Comparison of ENCODE assay signal across 10 mouse cellular contexts in genomic region chr6:128099190-128099589, GRCm38 (mm10). TPM values are rescaled to one million over a fixed set of nuclear protein-coding genes. Genes with fewer than 3 reads are reported as not detected.
A peak's percentile ranks its signal among the peaks of the same experiment; 100 is the strongest.
DNase-seq lines count a peak whose midpoint lies in the region; ATAC-seq and TF ChIP-seq lines count a peak whose summit lies in the region.
"Had no signal": no experiment of that assay in that cellular context is flagged by ENCODE, and none has a peak within 500 bp of the region (broad histone marks: within the 10 kb centered on the region; RNA-seq: fewer than 3 reads in every experiment).

No protein-coding gene starts in this region.

- peaks cover 22% of the 10 kb centered on the region for H3K4me1 ChIP-seq in forebrain, embryonic 16.5 days (replicated peaks; ENCODE audit: control insufficient read depth, insufficient read depth, low read length)
- peaks cover 18% of the 10 kb centered on the region for H3K4me1 ChIP-seq in forebrain, embryonic 13.5 days
- H3K4me1 ChIP-seq in kidney, adult 2 months (ENCODE audit: control insufficient read depth, insufficient read depth, low read length): peaks cover 39% of the 10 kb centered on the region

- no peaks in the 10 kb centered on the region for H3K36me3 ChIP-seq in forebrain, embryonic 16.5 days (ENCODE audit: control insufficient read depth, insufficient read depth)
- no peaks in the 10 kb centered on the region for H3K36me3 ChIP-seq in forebrain, embryonic 13.5 days (ENCODE audit: poor library complexity, severe bottlenecking)
- H3K36me3 ChIP-seq in kidney, adult 2 months (ENCODE audit: control insufficient read depth, insufficient read depth, low read length): no peaks in the 10 kb centered on the region
- H3K36me3 ChIP-seq: liver, embryonic 13.5 days; midbrain, embryonic 12.5 days had no signal

- peak; percentile 68 for DNase-seq in kidney, adult 2 months
- DNase-seq in kidney, adult 8-10 months: no peak
- DNase-seq in right cerebral cortex, postnatal 4 days: peak; percentile 60
- no peak for DNase-seq in right cerebral cortex, postnatal 25 days
- no peak for DNase-seq in urinary bladder, adult 2 months (ENCODE audit: low spot score)
- no peak for DNase-seq in urinary bladder, postnatal 14 days (ENCODE audit: low spot score)
- DNase-seq: liver, embryonic 13.5 days had no signal

- WGBS in forebrain, embryonic 16.5 days: 31% methylated on average over 9 of the region's 9 CpGs
- WGBS in forebrain, embryonic 13.5 days: 59% methylated on average over 9 of the region's 9 CpGs
- 35% methylated on average over 9 of the region's 9 CpGs for WGBS in kidney, adult 2 months

- no peak for TF ChIP-seq CTCF in kidney, adult 2 months (conservative IDR thresholded peaks at IDR 0.05; ENCODE audit: insufficient read depth, insufficient read length, low read depth, low read length)

- H3K4me2 ChIP-seq in forebrain, embryonic 16.5 days (ENCODE audit: low read length): peak overlapping the region; percentile 13; the same call in 1 of the 2 replicates
- no peak overlapping the region for H3K4me2 ChIP-seq in forebrain, embryonic 13.5 days
- H3K4me2 ChIP-seq: liver, embryonic 13.5 days; midbrain, embryonic 12.5 days had no signal

- no peaks in the 10 kb centered on the region for H3K9me3 ChIP-seq in forebrain, embryonic 16.5 days (ENCODE audit: control insufficient read depth, low read length)
- H3K9me3 ChIP-seq in forebrain, embryonic 13.5 days (replicated peaks): no peaks in the 10 kb centered on the region
- H3K9me3 ChIP-seq: liver, embryonic 13.5 days; midbrain, embryonic 12.5 days had no signal

- H3K4me3 ChIP-seq in forebrain, embryonic 16.5 days (replicated peaks; ENCODE audit: low read length): no peak overlapping the region
- no peak overlapping the region for H3K4me3 ChIP-seq in forebrain, embryonic 13.5 days
- no peak overlapping the region for H3K4me3 ChIP-seq in kidney, adult 2 months (ENCODE audit: insufficient read depth, low read depth, low read length)
- H3K4me3 ChIP-seq: liver, embryonic 13.5 days; midbrain, embryonic 12.5 days had no signal

- no peak overlapping the region for H3K9ac ChIP-seq in forebrain, embryonic 16.5 days (replicated peaks; ENCODE audit: low read depth, low read length)
- H3K9ac ChIP-seq in forebrain, embryonic 13.5 days: no peak overlapping the region
- H3K9ac ChIP-seq: liver, embryonic 13.5 days; midbrain, embryonic 12.5 days had no signal

- peak overlapping the region; percentile 64; the same call in 1 of the 2 replicates for H3K27ac ChIP-seq in forebrain, embryonic 16.5 days (ENCODE audit: low read length)
- H3K27ac ChIP-seq in forebrain, embryonic 13.5 days: no peak overlapping the region
- H3K27ac ChIP-seq in kidney, adult 2 months (ENCODE audit: insufficient read depth, low read depth, low read length): peak overlapping the region; percentile 9; the same call in 1 of the 2 replicates
- H3K27ac ChIP-seq: liver, embryonic 13.5 days; midbrain, embryonic 12.5 days had no signal

- no peak for TF ChIP-seq POLR2A in kidney, adult 2 months (IDR thresholded peaks at IDR 0.05; ENCODE audit: low read depth, low read length)

- ATAC-seq in forebrain, embryonic 16.5 days: peak; percentile 23; the same call in 1 of the 2 replicates
- no peak for ATAC-seq in forebrain, embryonic 13.5 days

- H3K27me3 ChIP-seq in forebrain, embryonic 16.5 days (replicated peaks; ENCODE audit: control insufficient read depth, insufficient read depth, low read length): no peaks in the 10 kb centered on the region
- H3K27me3 ChIP-seq in forebrain, embryonic 13.5 days: no peaks in the 10 kb centered on the region
- no peaks in the 10 kb centered on the region for H3K27me3 ChIP-seq in kidney, adult 2 months (replicated peaks; ENCODE audit: control insufficient read depth, insufficient read depth, low read length)
- H3K27me3 ChIP-seq: liver, embryonic 13.5 days; midbrain, embryonic 12.5 days had no signal

RNA-seq across cellular contexts. Expression of gene Tspan9, which starts 44.2 kb away (rescaled TPM):
- 56.6 and 57.4 TPM in 2 replicates for polyA plus RNA-seq in forebrain, embryonic 16.5 days (2015; fragmentation: Nextera tagmentation; extraction: Ambion mirVana)
- 20.6 and 30.4 TPM in 2 replicates for polyA plus RNA-seq in forebrain, embryonic 13.5 days (2015; fragmentation: Nextera tagmentation; extraction: Ambion mirVana)
- 107 and 109 TPM in 2 replicates for polyA plus RNA-seq in kidney, adult 2 months (2012; rRNA removed)
- 112 and 128 TPM in 2 replicates for polyA plus RNA-seq in urinary bladder, adult 2 months (2012; rRNA removed)

Comparison
In these comparisons a context has a peak if more than half of its experiments do, and no peak if none do; other contexts are left out.
1. DNase-seq: peak in kidney, adult 2 months (single experiment) and right cerebral cortex, postnatal 4 days (single experiment); none in kidney, adult 8-10 months (0 of 2), right cerebral cortex, postnatal 25 days (single experiment), urinary bladder, adult 2 months (single experiment) and urinary bladder, postnatal 14 days (single experiment).